Mouse (Mus musculus): ENCODE measurements around the gene Adipor1. TPM values are rescaled to one million over a fixed set of nuclear protein-coding genes. Genes with fewer than 3 reads are reported as not detected.

Gene Adipor1
- polyA plus RNA-seq (2017; shearing (Covaris generic)), result 126 TPM

GRCm38 (mm10) chr1:134415168-134415831 is at the start of gene Adipor1:
TSS of gene Adipor1 (plus strand) at chr1:134415378.

GRCm38 (mm10) chr1:134385666-134386065 is 29.5 kb upstream of the Adipor1 start, which contains the start of gene 4933406M09Rik:
TSS of gene 4933406M09Rik (plus strand) at chr1:134385940.

GRCm38 (mm10) chr1:134405509-134406413 is 9.4 kb upstream of the Adipor1 start, which contains the start of gene Cyb5r1:
TSS of gene Cyb5r1 (plus strand) at chr1:134405559.

GRCm38 (mm10) chr1:134454904-134455824 is 40.0 kb downstream of the Adipor1 start, which contains the start of gene Klhl12:
TSS of gene Klhl12 (plus strand) at chr1:134455531.

Other genes with a start within 250 kb of the Adipor1 start
- gene Chil1, start 233.2 kb upstream of the Adipor1 start, polyA plus RNA-seq (2017; shearing (Covaris generic)), result not detected
- not detected for gene Mybph, start 221.9 kb upstream of the Adipor1 start, polyA plus RNA-seq (2017; shearing (Covaris generic))
- not detected for gene Adora1, start 179.9 kb upstream of the Adipor1 start, polyA plus RNA-seq (2017; shearing (Covaris generic))
- not detected for gene Myog, start 125.4 kb upstream of the Adipor1 start, polyA plus RNA-seq (2017; shearing (Covaris generic))
- not detected for gene Ppfia4, start 82.5 kb upstream of the Adipor1 start, polyA plus RNA-seq (2017; shearing (Covaris generic))
- 134 TPM for gene Tmem183a, start 53.4 kb upstream of the Adipor1 start, polyA plus RNA-seq (2017; shearing (Covaris generic))
- gene 4933406M09Rik, start 29.4 kb upstream of the Adipor1 start, polyA plus RNA-seq (2017; shearing (Covaris generic)), result not detected
- gene Cyb5r1, start 9.8 kb upstream of the Adipor1 start, polyA plus RNA-seq (2017; shearing (Covaris generic)), result 19.3 TPM
- gene Klhl12, start 40.2 kb downstream of the Adipor1 start, polyA plus RNA-seq (2017; shearing (Covaris generic)), result 25.3 TPM
- gene Rabif, start 79.3 kb downstream of the Adipor1 start, polyA plus RNA-seq (2017; shearing (Covaris generic)), result 39.6 TPM
- not detected for gene Mgat4e, start 134.3 kb downstream of the Adipor1 start, polyA plus RNA-seq (2017; shearing (Covaris generic))
- gene Kdm5b, start 144.8 kb downstream of the Adipor1 start, polyA plus RNA-seq (2017; shearing (Covaris generic)), result 78.3 TPM
- 0.29 TPM for gene Syt2, start 231.3 kb downstream of the Adipor1 start, polyA plus RNA-seq (2017; shearing (Covaris generic))

Measured in naive thymus-derived CD4-positive, alpha-beta T cell, adult 5 months (primary cell).